Mouse (Mus musculus) liver, adult 2 months (tissue): ENCODE measurements around the gene 5730522E02Rik.

ENCODE experiments used
- CTCF ChIP-seq: fragments of 200-500 bp; IDR thresholded peaks from 2 replicates; pipeline ENCODE4 v1.5.1; 2011; ENCODE audit warnings: low read depth, low read length, control low read depth
- POLR2A ChIP-seq: fragments of 200-500 bp; IDR thresholded peaks from 2 replicates; pipeline ENCODE4 v1.6.1; 2011; ENCODE audit warnings: low read length, control low read depth; ENCODE audit not compliant: insufficient read depth; ENCODE audit errors: extremely low read depth

DNA sequence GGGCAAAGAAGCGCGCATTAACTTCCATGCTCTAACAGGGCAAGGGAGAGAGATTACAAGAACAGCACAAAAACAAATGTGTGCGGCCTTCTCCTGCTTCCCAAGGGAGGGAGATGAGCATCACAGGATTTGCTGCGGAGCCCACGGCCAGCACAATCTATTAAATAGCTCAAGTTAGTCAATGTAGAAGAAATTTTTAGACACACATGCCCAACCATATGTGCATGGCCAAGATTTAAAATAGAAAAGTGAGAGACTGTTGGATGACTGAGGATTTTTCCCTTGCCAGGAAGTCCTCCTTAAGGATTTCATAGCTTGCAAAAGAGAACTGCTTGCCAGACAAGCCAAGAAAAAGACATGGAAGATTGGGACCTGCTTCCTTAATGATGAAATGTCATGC is 473.3 kb downstream of the 5730522E02Rik start:
- TF ChIP-seq CTCF (no peak), POLR2A (no peak)
